Mouse (Mus musculus) Muller cell, postnatal 12 days (primary cell): ENCODE measurements at regions not wholly inside any gene's neighbourhood (a gene's known extent, or its start where the extent isn't known, plus 50 kb on each side); places are given as distances from the start of the nearest gene placed in this dataset.
A peak's percentile ranks its signal among the peaks of the same experiment; 100 is the strongest.
"Not testable (repeated sequence)": the region's sequence is repeated elsewhere in the genome, so short reads cannot be mapped to it uniquely, and the experiment has no call there.

Source experiments
- DNase-seq: peaks from one replicate; pipeline ENCODE4 v3.0.0-alpha.2; 2015; ENCODE audit errors: inconsistent ontology term

- DNase-seq: peak; percentile 50
Measured at GRCm38 (mm10) chr2:100918122-100918521, 706.4 kb upstream of the Rag2 start.

- no peak for DNase-seq
Measured at GRCm38 (mm10) chr2:100919537-100920212, 704.8 kb upstream of the Rag2 start.

- not testable (repeated sequence) for DNase-seq
Measured at GRCm38 (mm10) chr2:100948632-100949031, 675.9 kb upstream of the Rag2 start.

- no peak for DNase-seq
Measured at GRCm38 (mm10) chr2:100959412-100959811, 665.1 kb upstream of the Rag2 start.

GRCm38 (mm10) chr2:100964584-100964983, 659.9 kb upstream of the Rag2 start:
- DNase-seq: peak; percentile 85

- DNase-seq: no peak
Measured at GRCm38 (mm10) chr2:100977202-100977601, 647.3 kb upstream of the Rag2 start.

- DNase-seq: no peak
Measured at GRCm38 (mm10) chr2:100982362-100982761, 642.2 kb upstream of the Rag2 start.

- DNase-seq: no peak
Measured at GRCm38 (mm10) chr2:101015353-101015752, 609.2 kb upstream of the Rag2 start.

- no peak for DNase-seq
Measured at GRCm38 (mm10) chr2:101019384-101019783, 605.1 kb upstream of the Rag2 start.

GRCm38 (mm10) chr2:101021515-101021914, 603.0 kb upstream of the Rag2 start:
- peak; percentile 84 for DNase-seq

- no peak for DNase-seq
Measured at GRCm38 (mm10) chr2:101043050-101043449, 581.5 kb upstream of the Rag2 start.

- DNase-seq: no peak
Measured at GRCm38 (mm10) chr2:101062939-101063338, 561.6 kb upstream of the Rag2 start.

- peak; percentile 77 for DNase-seq
Measured at GRCm38 (mm10) chr2:101074990-101075389, 549.5 kb upstream of the Rag2 start.

- DNase-seq: no peak
Measured at GRCm38 (mm10) chr2:101080231-101080630, 544.3 kb upstream of the Rag2 start.

- DNase-seq: peak; percentile 87
Measured at GRCm38 (mm10) chr2:101083813-101084212, 540.7 kb upstream of the Rag2 start.

GRCm38 (mm10) chr2:101084648-101085047, 539.9 kb upstream of the Rag2 start:
- DNase-seq: no peak

- DNase-seq: peak; percentile 62
Measured at GRCm38 (mm10) chr2:101107183-101107872, 517.2 kb upstream of the Rag2 start.

GRCm38 (mm10) chr2:101136867-101137266, 487.7 kb upstream of the Rag2 start:
- no peak for DNase-seq

- DNase-seq: no peak
Measured at GRCm38 (mm10) chr2:101139931-101140330, 484.6 kb upstream of the Rag2 start.

GRCm38 (mm10) chr2:101156755-101157271, 467.7 kb upstream of the Rag2 start:
- DNase-seq: no peak

GRCm38 (mm10) chr2:101159276-101159675, 465.2 kb upstream of the Rag2 start:
- DNase-seq: peak; percentile 40

GRCm38 (mm10) chr2:101165942-101166341, 458.6 kb upstream of the Rag2 start:
- DNase-seq: no peak

- peak; percentile 84 for DNase-seq
Measured at GRCm38 (mm10) chr2:101172806-101173205, 451.7 kb upstream of the Rag2 start.
